Mouse (Mus musculus) macrophage (primary cell): ENCODE data around the gene Psmc3. TPM values are rescaled to one million over a fixed set of nuclear protein-coding genes. Genes with fewer than 3 reads are reported as not detected.
"Not testable (repeated sequence)": the region's sequence is repeated elsewhere in the genome, so short reads cannot be mapped to it uniquely, and the experiment has no call there.

ENCODE experiments used
- H3K27ac ChIP-seq: fragments of 350-480 bp; formaldehyde crosslinking; 2 replicates; pipeline ENCODE4 v1.9.0; 2021
- H3K36me3 ChIP-seq: fragments of 350-480 bp; formaldehyde crosslinking; 2 replicates; pipeline ENCODE4 v1.9.0; 2021; ENCODE audit errors: inconsistent target
- H3K4me3 ChIP-seq: fragments of 350-480 bp; formaldehyde crosslinking; 2 replicates; pipeline ENCODE4 v1.9.0; 2021; ENCODE audit errors: inconsistent target
- H3K79me2 ChIP-seq: fragments of 350-480 bp; formaldehyde crosslinking; 2 replicates; pipeline ENCODE4 v1.9.0; 2021; ENCODE audit errors: inconsistent target
- WGBS: methylation state at CpG from one replicate; pipeline ENCODE4 v1.1.7; 2026; ENCODE audit warnings: inconsistent platforms; ENCODE audit not compliant: missing documents; 5-methylcytosine and 5-hydroxymethylcytosine counted together
- polyA plus RNA-seq: library from polyadenylated mRNA; stranded (reverse); fragments of 250-400 nt; gene quantifications from 3 replicates; pipeline ENCODE4 v1.2.4, GENCODE M21; 2018; ENCODE audit warnings: inconsistent platforms
- total RNA-seq, 78 experiments: library from RNA; depleted of rRNA; stranded (reverse); fragments of 250-400 nt; gene quantifications; 1 replicate in 9 of 78; 2 replicates in 24 of 78; 3 replicates in 43 of 78; 4 replicates in 2 of 78; pipeline ENCODE4 v1.2.4; 2018; ENCODE audit warnings: inconsistent platforms in 56 of 78

Psmc3 gene
- 100 to 1,000 TPM in 7 of 26 experiments, 10 to 100 TPM in 19; 25.0 to 117 (median 78.2) TPM for total RNA-seq (2018; cell fraction: chromatin; rRNA removed)
- total RNA-seq (2018; cell fraction: cytosol; rRNA removed), result 100 to 1,000 TPM; 117 to 186 (median 143) TPM
- total RNA-seq (2018; cell fraction: nucleus; rRNA removed), result 100 to 1,000 TPM in 6 of 26 experiments, 10 to 100 TPM in 20; 39.9 to 113 (median 78.9) TPM
- 149 to 321 TPM (median 192 TPM) in 3 replicates for polyA plus RNA-seq

- Histone ChIP-seq H3K36me3 (peaks cover 37% of the 10 kb centered on the region), H3K4me3 (peak within 1 kb of the TSS; percentile 100), H3K79me2 (peaks cover 21% of the 10 kb centered on the region), H3K27ac (peak within 1 kb of the TSS; percentile 94)
- under 1% methylated on average over 38 of the region's 40 CpGs for WGBS
Measured at GRCm38 (mm10) chr2:91053934-91054382, at the start of gene Psmc3. Psmc3 (plus strand) TSS chr2:91054009.

- Histone ChIP-seq H3K4me3 (no peak overlapping the region), H3K79me2 (0 out of 2 replicates have a peak, but pooled peaks cover under 1% of the 10 kb centered on the region), H3K36me3 (peaks cover 85% of the 10 kb centered on the region), H3K27ac (no peak overlapping the region)
- 91% methylated on average over 8 of the region's 8 CpGs for WGBS
Measured at GRCm38 (mm10) chr2:91008536-91008935, 45.3 kb upstream of the Psmc3 start.

GRCm38 (mm10) chr2:91013881-91014280 is 39.9 kb upstream of the Psmc3 start:
- Histone ChIP-seq H3K4me3 (no peak overlapping the region), H3K79me2 (peaks cover 10% of the 10 kb centered on the region; the same call in 1 of the 2 replicates), H3K27ac (no peak overlapping the region), H3K36me3 (peaks cover 77% of the 10 kb centered on the region)
- 96% methylated on average over 2 of the region's 2 CpGs for WGBS

GRCm38 (mm10) chr2:91015386-91015785 is 38.4 kb upstream of the Psmc3 start:
- WGBS, result 89% methylated on average over 4 of the region's 4 CpGs
- Histone ChIP-seq H3K79me2 (peaks cover 10% of the 10 kb centered on the region; the same call in 1 of the 2 replicates), H3K36me3 (peaks cover 71% of the 10 kb centered on the region), H3K4me3 (no peak overlapping the region), H3K27ac (no peak overlapping the region)

GRCm38 (mm10) chr2:91018061-91018788 is 35.6 kb upstream of the Psmc3 start:
- WGBS, result 91% methylated on average over 8 of the region's 8 CpGs
- H3K36me3 ChIP-seq, result peaks cover 48% of the 10 kb centered on the region

GRCm38 (mm10) chr2:91019911-91020310 is 33.9 kb upstream of the Psmc3 start:
- H3K79me2 ChIP-seq, result peaks cover 10% of the 10 kb centered on the region; the same call in 1 of the 2 replicates
- 100% methylated on average over 3 of the region's 3 CpGs for WGBS
- peaks cover 31% of the 10 kb centered on the region; the same call in 1 of the 2 replicates for H3K36me3 ChIP-seq
- H3K27ac ChIP-seq, result no peak overlapping the region
- H3K4me3 ChIP-seq, result no peak overlapping the region

More at GRCm38 (mm10) chr2:91018061-91018788, 35.6 kb upstream of the Psmc3 start:
- no peak overlapping the region for H3K27ac ChIP-seq
- peaks cover 10% of the 10 kb centered on the region; the same call in 1 of the 2 replicates for H3K79me2 ChIP-seq
- H3K4me3 ChIP-seq, result no peak overlapping the region

GRCm38 (mm10) chr2:91022266-91022665 is 31.5 kb upstream of the Psmc3 start:
- not testable (repeated sequence) for H3K4me3 ChIP-seq, H3K27ac ChIP-seq, H3K79me2 ChIP-seq
- WGBS, result 100% methylated on average over 7 of the region's 7 CpGs
- H3K36me3 ChIP-seq, result peaks cover 14% of the 10 kb centered on the region; the same call in 1 of the 2 replicates

- Histone ChIP-seq H3K79me2 (no peaks in the 10 kb centered on the region), H3K36me3 (peaks cover 11% of the 10 kb centered on the region; the same call in 1 of the 2 replicates), H3K4me3 (no peak overlapping the region), H3K27ac (no peak overlapping the region)
- WGBS, result 90% methylated on average over 2 of the region's 2 CpGs
Measured at GRCm38 (mm10) chr2:91023131-91023530, 30.7 kb upstream of the Psmc3 start.

GRCm38 (mm10) chr2:91023956-91024355 is 29.9 kb upstream of the Psmc3 start:
- 88% methylated on average over 1 of the region's 1 CpGs for WGBS
- no peak overlapping the region for H3K4me3 ChIP-seq
- no peaks in the 10 kb centered on the region for H3K79me2 ChIP-seq
- H3K27ac ChIP-seq, result no peak overlapping the region
- H3K36me3 ChIP-seq, result peaks cover 11% of the 10 kb centered on the region; the same call in 1 of the 2 replicates

GRCm38 (mm10) chr2:91025081-91025516 is 28.7 kb upstream of the Psmc3 start:
- WGBS, result 93% methylated on average over 1 of the region's 1 CpGs
- Histone ChIP-seq H3K27ac (no peak overlapping the region), H3K36me3 (peaks cover 6% of the 10 kb centered on the region; the same call in 1 of the 2 replicates), H3K4me3 (no peak overlapping the region), H3K79me2 (no peaks in the 10 kb centered on the region)

GRCm38 (mm10) chr2:91026491-91026890 is 27.3 kb upstream of the Psmc3 start:
- 100% methylated on average over 1 of the region's 1 CpGs for WGBS
- Histone ChIP-seq H3K36me3 (no peaks in the 10 kb centered on the region), H3K4me3 (no peak overlapping the region), H3K27ac (no peak overlapping the region), H3K79me2 (no peaks in the 10 kb centered on the region)

GRCm38 (mm10) chr2:91027391-91028214 is 26.2 kb upstream of the Psmc3 start:
- H3K4me3 ChIP-seq, result no peak overlapping the region
- H3K36me3 ChIP-seq, result no peaks in the 10 kb centered on the region
- no peak overlapping the region for H3K27ac ChIP-seq
- WGBS, result 95% methylated on average over 9 of the region's 9 CpGs
- H3K79me2 ChIP-seq, result no peaks in the 10 kb centered on the region

GRCm38 (mm10) chr2:91031216-91031615 is 22.6 kb upstream of the Psmc3 start:
- H3K36me3 ChIP-seq, result no peaks in the 10 kb centered on the region
- no peak overlapping the region for H3K27ac ChIP-seq
- no peaks in the 10 kb centered on the region for H3K79me2 ChIP-seq
- H3K4me3 ChIP-seq, result no peak overlapping the region
- 87% methylated on average over 4 of the region's 4 CpGs for WGBS

GRCm38 (mm10) chr2:91033000-91033399 is 20.8 kb upstream of the Psmc3 start:
- Histone ChIP-seq H3K36me3 (no peaks in the 10 kb centered on the region), H3K79me2 (no peaks in the 10 kb centered on the region), H3K27ac (no peak overlapping the region), H3K4me3 (no peak overlapping the region)
- 26% methylated on average over 3 of the region's 3 CpGs for WGBS
